Mouse (Mus musculus): ENCODE data around the gene Mrm1. TPM values are rescaled to one million over a fixed set of nuclear protein-coding genes. Genes with fewer than 3 reads are reported as not detected.

Gene Mrm1
- polyA plus RNA-seq, 1 experiment from 2014 or later: 10.5 TPM

Other genes with a start within 250 kb of the Mrm1 start
- gene Dhrs11, start 9.5 kb upstream of the Mrm1 start, polyA plus RNA-seq (2016; fragmentation: Nextera tagmentation; extraction: Ambion mirVana): 4.8 and 5.8 TPM in 2 replicates
- 64.9 and 71.6 TPM in 2 replicates for gene Ggnbp2, start 51.3 kb upstream of the Mrm1 start, polyA plus RNA-seq (2016; fragmentation: Nextera tagmentation; extraction: Ambion mirVana)
- 8.3 and 9.7 TPM in 2 replicates for gene Myo19, start 60.6 kb upstream of the Mrm1 start, polyA plus RNA-seq (2016; fragmentation: Nextera tagmentation; extraction: Ambion mirVana)
- 2.9 and 3.5 TPM in 2 replicates for gene Pigw, start 60.8 kb upstream of the Mrm1 start, polyA plus RNA-seq (2016; fragmentation: Nextera tagmentation; extraction: Ambion mirVana)
- 65.9 and 67.6 TPM in 2 replicates for gene Znhit3, start 96.9 kb upstream of the Mrm1 start, polyA plus RNA-seq (2016; fragmentation: Nextera tagmentation; extraction: Ambion mirVana)
- gene Car4, start 138.3 kb upstream of the Mrm1 start, polyA plus RNA-seq (2016; fragmentation: Nextera tagmentation; extraction: Ambion mirVana): 1.4 and 1.6 TPM in 2 replicates